Mouse (Mus musculus): Measurements from ENCODE around the gene Gm20388.

DNA sequence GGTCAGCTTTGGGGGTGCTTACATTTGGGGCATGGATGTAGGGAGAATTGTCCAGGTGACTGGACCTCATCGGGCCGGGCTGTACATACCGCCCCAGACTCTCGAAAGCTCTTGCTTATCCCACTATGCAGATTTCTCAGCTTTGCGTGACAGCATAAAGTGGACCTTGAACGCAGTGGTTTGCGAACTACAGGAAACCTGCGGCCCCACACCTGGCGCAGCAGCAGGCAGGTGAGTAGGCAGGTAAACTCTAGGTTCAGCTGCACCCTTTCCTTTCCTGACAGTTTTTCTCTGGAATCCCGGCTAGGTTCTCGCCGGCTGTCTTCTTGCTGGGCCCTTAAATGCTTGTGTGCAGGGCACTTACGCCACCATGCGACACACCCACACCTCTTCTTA lies 3985.7 kb downstream of the Gm20388 start:
- TF ChIP-seq CTCF (IDR thresholded peaks at IDR 0.05; ENCODE audit: low read depth, low read length) (no peak), POLR2A (IDR thresholded peaks at IDR 0.05; ENCODE audit: insufficient read depth, low read length) (no peak)

Measured in ES-Bruce4 (cell line).